Mouse (Mus musculus) neural tube, embryonic 15.5 days (tissue): ENCODE results near the gene Atxn1. TPM values are rescaled to one million over a fixed set of nuclear protein-coding genes. Genes with fewer than 3 reads are reported as not detected.

ENCODE experiments used
- ATAC-seq: fragments of 200-750 bp; cut with Nextera tagmentation; 2 replicates; pipeline ENCODE4 v1.8.0; 2017; ENCODE audit warnings: mild to moderate bottlenecking, moderate TSS enrichment, moderate library complexity; ENCODE audit not compliant: low FRiP score
- H3K27ac ChIP-seq: fragments of 300-500 bp; sonication (generic); replicated peaks from 2 replicates; pipeline ENCODE4 v1.5.1; 2015; ENCODE audit warnings: mild to moderate bottlenecking, inconsistent platforms
- H3K27me3 ChIP-seq: fragments of 300-500 bp; sonication (generic); replicated peaks from 2 replicates; pipeline ENCODE4 v1.6.1; 2015; ENCODE audit warnings: inconsistent platforms
- H3K36me3 ChIP-seq: fragments of 300-500 bp; sonication (generic); 2 replicates; pipeline ENCODE4 v1.6.1; 2015; ENCODE audit warnings: inconsistent platforms
- H3K4me1 ChIP-seq: fragments of 300-500 bp; sonication (generic); 2 replicates; pipeline ENCODE4 v1.6.1; 2015; ENCODE audit warnings: inconsistent platforms
- H3K4me2 ChIP-seq: fragments of 300-500 bp; sonication (generic); 2 replicates; pipeline ENCODE4 v1.6.1; 2015; ENCODE audit warnings: inconsistent platforms, mild to moderate bottlenecking, moderate library complexity
- H3K4me3 ChIP-seq: fragments of 300-500 bp; sonication (generic); replicated peaks from 2 replicates; pipeline ENCODE4 v1.5.1; 2015; ENCODE audit warnings: mild to moderate bottlenecking, inconsistent platforms
- H3K9ac ChIP-seq: fragments of 300-500 bp; sonication (generic); replicated peaks from 2 replicates; pipeline ENCODE4 v1.6.1; 2015; ENCODE audit warnings: mild to moderate bottlenecking, inconsistent platforms
- H3K9me3 ChIP-seq: fragments of 300-500 bp; sonication (generic); replicated peaks from 2 replicates; pipeline ENCODE4 v1.6.1; 2016; ENCODE audit warnings: inconsistent platforms
- WGBS: fragments of 180-500 bp; shearing (Covaris S2); methylation state at CpG from one replicate; pipeline ENCODE4 v1.1.7; 2015; ENCODE audit warnings: mixed read lengths; 5-methylcytosine and 5-hydroxymethylcytosine counted together
- polyA plus RNA-seq: library from polyadenylated mRNA; unstranded; fragments of >200 nt; fragmentation: Nextera tagmentation; extraction: Ambion mirVana; gene quantifications from 2 replicates; pipeline ENCODE4 v1.2.1, GENCODE M21; 2015

The Atxn1 gene
- polyA plus RNA-seq, 1 experiment from 2014 or later: 9.5 TPM

- ATAC-seq: no peak
- H3K9me3 ChIP-seq: no peaks in the 10 kb centered on the region
- H3K27ac ChIP-seq: no peak overlapping the region
- 0 out of 2 replicates have a peak, but pooled peaks cover 12% of the 10 kb centered on the region for H3K4me1 ChIP-seq
- no peak overlapping the region for H3K4me3 ChIP-seq
- no peaks in the 10 kb centered on the region for H3K27me3 ChIP-seq
- H3K4me2 ChIP-seq: no peak overlapping the region
- no peak overlapping the region for H3K9ac ChIP-seq
- H3K36me3 ChIP-seq: no peaks in the 10 kb centered on the region
- 84% methylated on average over 6 of the region's 6 CpGs for WGBS
These were observed 238.6 kb downstream of the Atxn1 start for GRCm38 (mm10) chr13:45726181-45726580.

- Histone ChIP-seq H3K4me2 (no peak overlapping the region), H3K9ac (no peak overlapping the region), H3K27ac (no peak overlapping the region), H3K4me3 (no peak overlapping the region), H3K9me3 (no peaks in the 10 kb centered on the region), H3K36me3 (no peaks in the 10 kb centered on the region), H3K27me3 (no peaks in the 10 kb centered on the region), H3K4me1 (0 out of 2 replicates have a peak, but pooled peaks cover 12% of the 10 kb centered on the region)
- ATAC-seq: no peak
- 78% methylated on average over 14 of the region's 14 CpGs for WGBS
These were observed 240.1 kb downstream of the Atxn1 start for GRCm38 (mm10) chr13:45724507-45725259.

DNA sequence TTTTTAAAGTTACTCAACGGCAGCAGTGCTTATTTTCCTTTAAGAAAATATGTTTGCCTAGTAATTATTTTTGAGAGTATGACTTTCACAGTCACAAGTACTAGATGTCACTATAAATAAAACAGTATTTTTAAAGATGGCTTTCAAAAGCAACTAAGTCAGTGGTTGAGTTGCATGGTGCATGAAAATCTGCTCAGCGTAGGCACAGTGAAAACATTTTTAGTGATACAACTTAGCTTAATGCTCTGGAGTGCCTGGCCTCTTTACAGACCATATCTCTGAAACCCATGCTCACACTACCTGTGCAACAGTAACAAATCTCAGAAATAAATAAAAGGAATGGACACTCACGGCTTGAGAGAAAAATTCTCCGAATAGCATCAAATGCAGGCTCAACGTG lies 241.9 kb downstream of the Atxn1 start:
- H3K9me3 ChIP-seq: no peaks in the 10 kb centered on the region
- no peaks in the 10 kb centered on the region for H3K27me3 ChIP-seq
- H3K9ac ChIP-seq: no peak overlapping the region
- no peak overlapping the region for H3K4me3 ChIP-seq
- no peaks in the 10 kb centered on the region for H3K36me3 ChIP-seq
- 0 out of 2 replicates have a peak, but pooled peaks cover 12% of the 10 kb centered on the region for H3K4me1 ChIP-seq
- no peak overlapping the region for H3K27ac ChIP-seq
- 90% methylated on average over 5 of the region's 5 CpGs for WGBS
- no peak for ATAC-seq
- no peak overlapping the region for H3K4me2 ChIP-seq

DNA sequence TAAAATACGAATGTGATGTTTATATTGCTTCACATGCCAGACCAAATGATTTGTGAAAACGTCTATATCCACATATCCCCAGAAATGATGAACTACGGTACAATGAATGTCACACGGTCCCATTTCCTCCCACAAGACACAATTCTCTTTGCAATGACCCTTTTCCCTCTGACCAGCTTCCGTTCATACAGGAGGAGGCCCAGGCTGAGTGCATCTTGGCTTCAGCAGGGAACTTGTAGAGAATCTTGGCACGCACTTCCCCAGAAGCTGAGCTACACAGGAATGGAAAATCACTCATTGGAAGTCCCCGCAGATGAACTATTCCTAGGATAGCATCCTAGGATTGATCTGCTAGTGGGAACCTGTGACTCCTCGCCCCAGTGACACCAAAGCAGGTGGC lies 243.2 kb downstream of the Atxn1 start:
- no peak overlapping the region for H3K4me2 ChIP-seq
- ATAC-seq: no peak
- WGBS: 78% methylated on average over 8 of the region's 8 CpGs
- no peaks in the 10 kb centered on the region for H3K36me3 ChIP-seq
- H3K4me1 ChIP-seq: 0 out of 2 replicates have a peak, but pooled peaks cover 12% of the 10 kb centered on the region
- no peaks in the 10 kb centered on the region for H3K27me3 ChIP-seq
- H3K27ac ChIP-seq: no peak overlapping the region
- H3K9me3 ChIP-seq: no peaks in the 10 kb centered on the region
- no peak overlapping the region for H3K9ac ChIP-seq
- no peak overlapping the region for H3K4me3 ChIP-seq

DNA sequence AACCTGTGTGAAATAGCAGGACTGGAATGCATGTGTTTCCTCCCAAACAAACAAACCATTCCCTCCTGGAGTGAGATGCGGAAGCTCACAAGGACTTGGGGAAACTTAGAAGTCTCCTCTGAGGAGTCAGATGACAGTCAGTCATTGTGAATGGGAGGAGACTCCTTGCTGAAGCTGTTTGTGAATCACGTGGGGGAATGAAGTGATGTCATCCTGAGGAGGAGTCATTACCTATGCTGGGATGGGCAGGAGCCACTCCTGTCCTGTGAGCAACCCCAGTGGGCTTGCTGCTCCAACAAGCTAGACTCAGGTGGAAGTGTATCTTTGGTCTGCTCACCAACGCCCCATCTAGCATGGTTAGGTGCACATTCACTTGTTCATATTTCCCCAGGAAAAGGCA lies 246.0 kb downstream of the Atxn1 start:
- Histone ChIP-seq H3K4me2 (no peak overlapping the region), H3K9ac (no peak overlapping the region), H3K27ac (no peak overlapping the region), H3K36me3 (no peaks in the 10 kb centered on the region), H3K27me3 (no peaks in the 10 kb centered on the region), H3K9me3 (no peaks in the 10 kb centered on the region), H3K4me1 (0 out of 2 replicates have a peak, but pooled peaks cover 4% of the 10 kb centered on the region), H3K4me3 (no peak overlapping the region)
- ATAC-seq: no peak
- 44% methylated on average over 3 of the region's 3 CpGs for WGBS

- no peaks in the 10 kb centered on the region for H3K36me3 ChIP-seq
- H3K9me3 ChIP-seq: no peaks in the 10 kb centered on the region
- H3K27me3 ChIP-seq: no peaks in the 10 kb centered on the region
- no peak overlapping the region for H3K4me3 ChIP-seq
- no peak for ATAC-seq
- H3K27ac ChIP-seq: no peak overlapping the region
- no peak overlapping the region for H3K9ac ChIP-seq
- WGBS: 61% methylated on average over 7 of the region's 7 CpGs
- no peak overlapping the region for H3K4me2 ChIP-seq
- H3K4me1 ChIP-seq: no peaks in the 10 kb centered on the region
These were observed 249.1 kb downstream of the Atxn1 start for GRCm38 (mm10) chr13:45715583-45716180.

DNA sequence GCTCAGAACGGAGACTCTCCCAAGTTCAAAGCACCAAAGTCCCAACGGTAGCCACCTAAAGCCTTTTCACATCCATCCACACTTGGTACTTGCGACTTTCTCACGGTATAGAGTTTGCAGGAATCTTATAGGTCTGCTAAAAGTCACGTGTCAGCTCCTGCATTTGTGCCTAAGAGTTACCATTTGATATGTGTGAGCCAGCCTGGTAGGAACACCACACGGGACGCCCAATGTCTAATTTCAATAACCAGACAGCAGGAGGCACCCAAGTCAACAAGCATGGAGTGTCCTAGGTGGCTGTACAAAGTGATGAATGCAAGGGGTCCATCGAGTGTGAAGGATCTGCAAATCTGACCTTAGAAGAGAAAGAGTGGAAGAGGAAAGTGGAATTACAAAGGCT lies 254.8 kb downstream of the Atxn1 start:
- H3K27ac ChIP-seq: 0 out of 2 replicates have a peak overlapping the region, but pooled peaks have one; percentile 8
- ATAC-seq: no peak
- H3K9me3 ChIP-seq: no peaks in the 10 kb centered on the region
- H3K4me2 ChIP-seq: no peak overlapping the region
- H3K9ac ChIP-seq: no peak overlapping the region
- H3K4me1 ChIP-seq: peaks cover 8% of the 10 kb centered on the region
- no peaks in the 10 kb centered on the region for H3K36me3 ChIP-seq
- H3K4me3 ChIP-seq: no peak overlapping the region
- H3K27me3 ChIP-seq: no peaks in the 10 kb centered on the region
- 92% methylated on average over 8 of the region's 8 CpGs for WGBS

DNA sequence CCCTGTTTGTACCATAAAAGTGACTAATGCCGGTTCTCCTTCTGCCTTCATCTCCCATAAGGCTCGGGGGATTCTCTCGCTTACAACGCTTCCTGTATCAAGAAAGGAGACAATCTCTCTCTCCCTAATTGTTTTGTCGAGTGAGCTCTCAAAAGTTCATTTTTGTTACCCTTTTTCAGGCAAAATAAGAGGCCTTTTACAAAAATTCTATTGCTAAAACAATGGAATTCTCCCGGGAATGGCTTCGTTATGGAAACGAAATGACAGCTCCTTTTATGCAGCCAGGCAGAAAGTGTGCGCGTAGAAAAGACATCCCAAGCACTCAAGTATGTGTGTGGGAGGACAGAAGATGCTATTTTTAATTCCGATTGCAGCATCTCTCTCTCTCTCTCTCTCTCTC lies 255.4 kb downstream of the Atxn1 start:
- H3K4me1 ChIP-seq: peaks cover 8% of the 10 kb centered on the region
- ATAC-seq: no peak
- H3K9ac ChIP-seq: no peak overlapping the region
- H3K4me2 ChIP-seq: peak overlapping the region; percentile 31
- no peaks in the 10 kb centered on the region for H3K36me3 ChIP-seq
- 0 out of 2 replicates have a peak overlapping the region, but pooled peaks have one; percentile 48 for H3K27ac ChIP-seq
- H3K27me3 ChIP-seq: no peaks in the 10 kb centered on the region
- H3K4me3 ChIP-seq: no peak overlapping the region
- H3K9me3 ChIP-seq: no peaks in the 10 kb centered on the region
- 47% methylated on average over 11 of the region's 11 CpGs for WGBS

DNA sequence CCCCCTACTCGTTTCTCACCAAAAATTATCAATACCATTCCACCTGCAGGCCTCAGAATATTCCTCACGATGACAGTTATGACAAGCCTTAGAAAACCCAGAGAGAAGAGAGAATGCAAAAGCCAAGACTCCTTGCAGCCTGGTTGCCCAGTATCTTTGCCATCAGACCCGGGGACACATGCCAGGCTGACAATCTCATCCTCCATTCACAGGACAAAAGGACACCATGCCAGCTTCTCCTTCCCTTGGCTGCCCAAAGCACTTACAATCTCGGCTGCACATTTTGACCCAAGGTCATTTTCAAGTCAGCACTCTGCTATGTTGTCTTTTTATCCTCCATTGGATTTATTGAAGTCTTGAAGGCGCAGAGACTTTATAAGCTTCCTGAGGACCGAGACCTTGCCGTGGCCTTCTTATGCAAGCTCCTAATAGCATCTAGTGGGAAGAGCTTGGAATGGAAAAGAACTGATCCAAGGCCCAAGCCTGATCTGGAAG lies 263.5 kb downstream of the Atxn1 start:
- Histone ChIP-seq H3K9ac (no peak overlapping the region), H3K4me3 (no peak overlapping the region), H3K4me2 (no peak overlapping the region), H3K36me3 (0 out of 2 replicates have a peak, but pooled peaks cover 2% of the 10 kb centered on the region), H3K4me1 (no peaks in the 10 kb centered on the region), H3K9me3 (no peaks in the 10 kb centered on the region), H3K27me3 (no peaks in the 10 kb centered on the region), H3K27ac (no peak overlapping the region)
- no peak for ATAC-seq
- 78% methylated on average over 7 of the region's 7 CpGs for WGBS

DNA sequence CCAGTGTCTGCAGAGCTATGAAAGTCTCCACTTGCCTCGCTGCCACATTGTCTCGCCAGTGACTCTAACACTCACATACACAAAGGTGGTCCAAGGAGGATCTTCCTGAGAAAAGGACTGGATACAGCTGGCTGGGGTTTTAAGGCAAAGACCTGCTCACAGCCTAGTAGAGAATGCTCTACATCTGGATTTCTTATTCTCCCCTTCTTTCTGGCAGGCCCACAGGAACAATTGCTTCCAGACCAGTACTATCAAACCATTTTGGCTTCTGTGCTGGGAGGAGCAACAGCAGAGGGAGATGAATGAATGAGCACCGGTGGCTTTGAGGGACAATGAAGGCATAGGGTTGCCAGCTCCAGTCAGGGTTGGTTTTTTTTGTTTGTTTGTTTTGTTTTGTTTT lies 265.8 kb downstream of the Atxn1 start:
- H3K4me1 ChIP-seq: no peaks in the 10 kb centered on the region
- no peak overlapping the region for H3K4me2 ChIP-seq
- H3K27me3 ChIP-seq: no peaks in the 10 kb centered on the region
- H3K36me3 ChIP-seq: 0 out of 2 replicates have a peak, but pooled peaks cover 2% of the 10 kb centered on the region
- H3K9ac ChIP-seq: no peak overlapping the region
- 83% methylated on average over 3 of the region's 3 CpGs for WGBS
- H3K27ac ChIP-seq: no peak overlapping the region
- no peaks in the 10 kb centered on the region for H3K9me3 ChIP-seq
- no peak for ATAC-seq
- H3K4me3 ChIP-seq: no peak overlapping the region

DNA sequence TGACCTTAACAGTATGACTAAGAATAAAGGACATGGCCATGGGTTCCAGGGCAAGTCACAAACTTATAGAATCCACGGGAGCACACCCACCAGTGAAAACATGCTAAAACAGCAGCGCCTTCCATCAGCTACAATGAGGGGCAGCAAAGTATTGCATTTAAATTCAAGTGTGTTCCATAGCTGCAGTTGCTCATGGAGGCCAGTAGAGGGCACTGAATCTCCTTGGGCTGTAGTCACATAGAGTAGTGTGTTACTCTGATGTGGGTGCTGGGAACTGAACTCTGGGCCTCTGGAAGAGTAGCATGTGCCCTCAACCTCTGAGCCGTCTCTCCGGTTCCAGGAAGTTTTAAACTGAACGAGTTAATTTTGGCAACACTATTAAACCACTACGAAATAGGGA lies 268.8 kb downstream of the Atxn1 start:
- H3K4me1 ChIP-seq: peaks cover 3% of the 10 kb centered on the region; the same call in 1 of the 2 replicates
- WGBS: 99% methylated on average over 6 of the region's 6 CpGs
- no peaks in the 10 kb centered on the region for H3K27me3 ChIP-seq
- H3K36me3 ChIP-seq: 0 out of 2 replicates have a peak, but pooled peaks cover 2% of the 10 kb centered on the region
- H3K9me3 ChIP-seq: no peaks in the 10 kb centered on the region
- H3K9ac ChIP-seq: no peak overlapping the region
- ATAC-seq: no peak
- no peak overlapping the region for H3K27ac ChIP-seq
- no peak overlapping the region for H3K4me2 ChIP-seq
- H3K4me3 ChIP-seq: no peak overlapping the region

DNA sequence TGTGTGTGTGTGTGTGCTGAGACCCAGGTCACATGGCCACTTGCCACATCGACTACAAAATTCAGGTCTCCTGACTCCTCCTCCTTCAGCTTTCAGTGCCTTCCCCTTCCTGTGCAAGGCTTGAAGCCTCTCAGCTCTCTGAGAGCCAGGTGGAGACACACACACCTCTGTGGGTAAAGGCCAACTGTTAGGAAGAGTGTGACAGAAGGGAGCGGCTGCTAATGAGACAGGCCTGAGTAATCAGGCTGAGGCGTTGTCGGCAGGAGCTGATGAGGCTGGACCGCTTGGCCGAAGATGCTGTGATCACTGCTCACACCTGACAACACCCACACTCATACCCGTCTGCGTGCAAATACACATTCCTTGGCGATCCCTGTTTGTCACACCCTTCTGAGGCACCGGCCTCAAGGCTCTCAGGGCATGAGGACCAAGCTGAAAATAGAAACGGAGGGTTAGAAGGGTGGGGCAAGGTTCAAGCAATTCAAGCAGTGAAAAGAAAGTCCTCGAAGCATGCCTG lies 269.8 kb downstream of the Atxn1 start:
- Histone ChIP-seq H3K4me3 (no peak overlapping the region), H3K36me3 (0 out of 2 replicates have a peak, but pooled peaks cover 2% of the 10 kb centered on the region)

More for the DNA sequence above, 269.8 kb downstream of the Atxn1 start:
- Histone ChIP-seq H3K9ac (no peak overlapping the region), H3K9me3 (no peaks in the 10 kb centered on the region), H3K4me2 (no peak overlapping the region), H3K27ac (no peak overlapping the region), H3K4me1 (peaks cover 8% of the 10 kb centered on the region), H3K27me3 (no peaks in the 10 kb centered on the region)
- 94% methylated on average over 12 of the region's 12 CpGs for WGBS
- ATAC-seq: no peak
